Mouse (Mus musculus) urinary bladder, adult 18-20 months (tissue): ENCODE results near the gene Alg1.

Experiments used
- DNase-seq, 2 experiments: peaks; one replicate each; pipeline ENCODE4 v3.0.0; 2022; ENCODE audit warnings: low spot score in 2 of 2, mixed read lengths in 2 of 2

Alg1 gene

GRCm38 (mm10) chr16:5232982-5233381, 439 bp upstream of the Alg1 start:
- no peak for DNase-seq

GRCm38 (mm10) chr16:5242355-5242754, 8.9 kb downstream of the Alg1 start:
- no peak for DNase-seq

- DNase-seq = no peak
Measured at GRCm38 (mm10) chr16:5242882-5243281, 9.5 kb downstream of the Alg1 start.

- DNase-seq = peak in 1 of 2 experiments; percentile 34
Measured at GRCm38 (mm10) chr16:5244411-5244810, 11.0 kb downstream of the Alg1 start.

GRCm38 (mm10) chr16:5250891-5251290, 17.5 kb downstream of the Alg1 start:
- DNase-seq = no peak

- DNase-seq = no peak
Measured at GRCm38 (mm10) chr16:5252260-5252659, 18.8 kb downstream of the Alg1 start.

GRCm38 (mm10) chr16:5254346-5255025, 21.1 kb downstream of the Alg1 start:
- DNase-seq = peak; percentile 56 to 74

- no peak for DNase-seq
Measured at GRCm38 (mm10) chr16:5255081-5255740, 21.8 kb downstream of the Alg1 start.

- peak; percentile 98 to 99 for DNase-seq
Measured at GRCm38 (mm10) chr16:5255779-5256496, 22.5 kb downstream of the Alg1 start, which contains the start of gene Eef2kmt. Gene Eef2kmt (minus strand): TSS chr16:5255983.

GRCm38 (mm10) chr16:5263156-5263555, 29.7 kb downstream of the Alg1 start:
- DNase-seq = no peak

GRCm38 (mm10) chr16:5263926-5264325, 30.5 kb downstream of the Alg1 start:
- no peak for DNase-seq

GRCm38 (mm10) chr16:5271411-5272035, 38.1 kb downstream of the Alg1 start:
- DNase-seq = no peak

- no peak for DNase-seq
Measured at GRCm38 (mm10) chr16:5272371-5272770, 39.0 kb downstream of the Alg1 start.

GRCm38 (mm10) chr16:5279571-5280222, 46.3 kb downstream of the Alg1 start:
- no peak for DNase-seq

GRCm38 (mm10) chr16:5282686-5283085, 49.3 kb downstream of the Alg1 start:
- no peak for DNase-seq

GRCm38 (mm10) chr16:5285376-5285775, 52.0 kb downstream of the Alg1 start:
- DNase-seq = no peak
